Mouse (Mus musculus): ENCODE measurements around the gene Paqr5.

GRCm38 (mm10) chr9:62015504-62015903 lies 11.2 kb downstream of the Paqr5 start:
- TF ChIP-seq CTCF (IDR thresholded peaks at IDR 0.05; ENCODE audit: borderline replicate concordance, insufficient read depth, low read length) (no peak), POLR2A (IDR thresholded peaks at IDR 0.05; ENCODE audit: low read depth, low read length) (no peak)
